Mouse (Mus musculus) bone marrow, adult 2 months (tissue): ENCODE results near the gene Aff3.

Experiments
- CTCF ChIP-seq: fragments of 200-500 bp; IDR thresholded peaks from 2 replicates; pipeline ENCODE4 v1.5.1; 2011; ENCODE audit warnings: low read length, control low read depth; ENCODE audit not compliant: control insufficient read depth, insufficient read depth
- POLR2A ChIP-seq: fragments of 200-500 bp; IDR thresholded peaks from 2 replicates; pipeline ENCODE4 v1.6.1; 2011; ENCODE audit warnings: low read depth, mild to moderate bottlenecking, control low read depth, low read length, borderline replicate concordance; ENCODE audit not compliant: control insufficient read depth

DNA sequence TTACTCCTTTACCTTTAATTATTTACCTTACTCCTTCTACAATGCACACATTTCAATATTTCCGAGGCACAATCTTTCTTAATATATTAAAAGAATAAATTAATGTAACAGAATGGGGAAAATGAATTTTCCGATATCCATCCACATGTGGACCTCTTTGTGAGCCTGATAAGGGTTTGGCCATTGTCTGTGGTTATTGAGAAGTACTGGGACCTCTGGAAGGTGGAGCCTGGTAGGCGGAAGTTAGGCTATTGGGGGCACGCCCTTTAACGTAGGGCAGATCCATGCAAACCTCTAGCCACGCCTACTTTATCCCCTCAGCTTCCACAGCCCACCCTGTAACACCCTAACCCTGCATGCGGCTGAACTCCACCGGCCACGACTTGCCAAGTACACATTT lies 3.1 kb upstream of the Aff3 start:
- TF ChIP-seq CTCF (no peak), POLR2A (no peak)
